Mouse (Mus musculus) c-Kit-positive CD71-positive TER-119-positive erythroid progenitor cells, embryonic 14.5 days (primary cell): ENCODE measurements around the gene Ncam1.

Experiments used
- DNase-seq: peaks from one replicate; pipeline ENCODE4 v3.0.0-alpha.2; 2013; ENCODE audit warnings: low spot score

Ncam1 gene

DNA sequence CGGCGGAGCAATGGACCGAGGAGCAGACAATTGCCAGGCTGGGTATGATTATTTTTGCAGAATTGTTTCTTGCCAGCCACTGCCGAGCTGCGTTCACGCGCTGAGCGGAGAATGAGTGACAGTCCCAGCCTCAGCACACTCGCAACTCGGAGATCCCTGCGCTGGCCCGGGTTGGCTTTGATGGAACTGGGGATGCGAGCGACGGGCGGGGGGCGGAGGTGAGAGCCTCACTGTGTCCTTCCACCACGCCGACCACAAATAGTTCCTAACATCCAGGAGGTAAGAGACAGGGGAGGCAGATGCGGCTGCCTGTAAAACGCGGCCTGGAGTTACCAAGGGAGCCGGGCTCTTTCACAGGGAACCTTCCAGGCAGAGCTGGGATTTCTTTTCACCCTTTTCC, at the start of gene Ncam1:
Gene Ncam1 (minus strand): TSS at position 120 of the 400 bp plus-strand sequence.
- DNase-seq, result no peak

DNA sequence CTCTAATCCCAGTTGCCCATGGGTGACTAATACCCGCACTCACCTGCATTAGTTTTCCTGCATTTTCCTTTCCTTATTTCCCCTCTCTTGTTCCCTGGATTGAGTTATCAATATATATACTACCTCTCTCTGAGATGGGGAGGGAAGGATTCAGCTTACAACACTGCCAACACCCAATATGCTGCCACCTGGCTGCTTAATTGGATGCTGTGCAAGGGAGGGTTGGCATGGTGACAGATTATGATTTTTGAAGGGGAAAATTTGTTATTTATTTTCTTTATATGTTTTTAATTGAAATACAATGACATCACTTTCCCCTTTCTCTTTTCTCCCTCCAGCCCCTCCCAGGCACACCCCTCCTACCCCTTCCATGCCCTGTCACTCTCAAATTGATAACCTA, 35.3 kb upstream of the Ncam1 start:
- DNase-seq, result no peak

- DNase-seq, result no peak
These were observed 28.9 kb upstream of the Ncam1 start for GRCm38 (mm10) chr9:49827671-49828070.

- DNase-seq, result no peak
These were observed 17.5 kb upstream of the Ncam1 start for GRCm38 (mm10) chr9:49816115-49816650.

DNA sequence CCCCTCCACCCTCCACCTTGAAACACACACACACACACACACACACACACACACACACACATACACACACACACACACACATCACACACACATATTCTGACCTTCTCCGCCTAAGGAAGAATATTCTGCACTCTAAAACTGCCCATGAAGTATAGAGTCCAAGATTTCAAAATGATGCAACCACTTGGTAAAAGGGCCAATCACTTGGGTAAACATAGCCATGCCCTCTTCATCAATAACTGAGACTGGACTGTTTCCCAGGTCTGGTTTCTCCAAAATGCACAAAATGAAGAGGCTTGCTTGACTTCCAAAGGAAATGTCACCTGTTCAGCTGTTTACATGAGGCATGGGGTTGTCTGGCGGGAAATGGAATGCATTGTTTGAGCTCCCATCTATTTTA, 15.7 kb upstream of the Ncam1 start:
- no peak for DNase-seq

DNA sequence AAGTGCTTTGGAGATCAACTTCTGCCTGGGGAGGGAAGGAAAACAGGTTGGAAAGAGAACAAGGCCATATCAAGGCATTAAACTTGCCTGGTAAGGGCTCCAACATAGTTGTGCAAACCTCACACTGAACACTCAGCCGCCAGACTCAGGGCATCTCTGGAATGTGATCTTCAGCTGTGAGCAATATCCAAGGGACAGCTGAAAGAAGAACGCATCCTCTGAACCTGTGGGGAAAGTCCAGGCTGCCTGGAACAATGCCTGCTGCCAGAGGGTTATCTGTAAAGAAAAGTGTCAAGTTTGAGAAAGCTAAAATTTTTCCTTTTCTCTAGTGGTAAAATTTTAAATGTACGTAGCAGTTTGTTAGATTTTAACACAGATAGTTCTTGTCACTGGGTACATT, 4.5 kb upstream of the Ncam1 start:
- no peak for DNase-seq

- no peak for DNase-seq
These were observed 729 bp downstream of the Ncam1 start for GRCm38 (mm10) chr9:49797821-49798571.

DNA sequence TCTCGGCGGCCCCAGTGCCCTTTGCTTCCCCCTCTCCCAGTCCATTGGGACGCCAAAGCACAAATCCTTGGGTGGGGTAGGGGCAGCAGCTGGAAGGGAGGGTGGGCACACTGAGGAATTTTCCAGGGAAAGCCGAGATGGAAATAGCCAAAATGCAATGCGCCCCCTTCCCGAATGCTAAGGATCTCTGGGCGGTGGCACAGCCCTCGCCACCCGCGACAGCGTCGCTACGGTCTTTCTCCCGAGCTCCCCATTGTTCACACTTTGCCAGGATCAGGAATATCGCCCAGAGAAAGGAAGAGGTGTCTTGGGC, 1.3 kb downstream of the Ncam1 start:
- DNase-seq, result no peak

DNA sequence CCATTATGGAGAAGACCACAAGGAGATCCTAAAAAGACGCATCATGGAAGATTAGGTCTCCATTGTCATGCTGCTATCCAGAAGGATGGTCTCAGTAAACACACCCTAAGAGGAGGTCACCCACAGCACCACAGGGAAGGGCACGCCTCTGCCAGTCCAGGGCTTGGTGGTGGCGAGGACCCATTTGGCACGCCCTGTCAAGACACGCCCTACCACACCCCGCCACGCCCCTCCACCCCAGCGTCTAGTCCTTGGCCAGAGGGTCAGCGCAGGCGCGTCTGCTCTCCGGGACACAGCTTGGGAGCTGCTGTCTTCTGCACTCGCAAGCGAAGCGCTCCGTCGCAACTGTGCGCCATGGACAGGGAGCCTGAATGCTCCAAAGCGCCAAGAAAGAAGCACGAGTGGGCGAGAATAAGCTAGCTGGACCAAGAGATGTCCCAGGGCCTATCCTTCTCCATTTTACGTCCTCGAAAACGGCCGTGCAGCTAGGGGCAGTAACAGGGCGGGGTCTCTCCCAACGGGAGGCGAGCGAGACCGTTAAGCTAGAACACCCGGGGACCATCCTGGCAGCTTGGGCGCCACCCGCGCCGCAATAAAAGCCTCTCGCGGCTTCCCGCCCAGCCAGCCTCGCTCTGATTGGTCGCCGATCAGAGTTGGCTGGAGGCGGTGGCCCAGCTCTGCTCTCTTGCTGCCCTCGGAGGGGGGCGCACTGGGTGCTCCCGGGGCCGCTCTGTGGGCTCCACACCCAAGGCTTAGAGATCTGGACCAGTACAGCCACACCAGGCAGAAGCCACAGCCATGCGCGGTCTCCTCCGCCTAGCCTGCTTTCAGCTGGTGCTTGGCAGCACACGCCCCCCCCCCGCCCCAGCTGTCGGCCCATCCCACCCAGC, 1.9 kb downstream of the Ncam1 start:
- DNase-seq, result no peak

GRCm38 (mm10) chr9:49795881-49796280, 2.8 kb downstream of the Ncam1 start:
- no peak for DNase-seq

GRCm38 (mm10) chr9:49793987-49794550, 4.7 kb downstream of the Ncam1 start:
- DNase-seq, result no peak

GRCm38 (mm10) chr9:49793241-49793640, 5.5 kb downstream of the Ncam1 start:
- DNase-seq, result no peak

GRCm38 (mm10) chr9:49792646-49793045, 6.1 kb downstream of the Ncam1 start:
- DNase-seq, result no peak

DNA sequence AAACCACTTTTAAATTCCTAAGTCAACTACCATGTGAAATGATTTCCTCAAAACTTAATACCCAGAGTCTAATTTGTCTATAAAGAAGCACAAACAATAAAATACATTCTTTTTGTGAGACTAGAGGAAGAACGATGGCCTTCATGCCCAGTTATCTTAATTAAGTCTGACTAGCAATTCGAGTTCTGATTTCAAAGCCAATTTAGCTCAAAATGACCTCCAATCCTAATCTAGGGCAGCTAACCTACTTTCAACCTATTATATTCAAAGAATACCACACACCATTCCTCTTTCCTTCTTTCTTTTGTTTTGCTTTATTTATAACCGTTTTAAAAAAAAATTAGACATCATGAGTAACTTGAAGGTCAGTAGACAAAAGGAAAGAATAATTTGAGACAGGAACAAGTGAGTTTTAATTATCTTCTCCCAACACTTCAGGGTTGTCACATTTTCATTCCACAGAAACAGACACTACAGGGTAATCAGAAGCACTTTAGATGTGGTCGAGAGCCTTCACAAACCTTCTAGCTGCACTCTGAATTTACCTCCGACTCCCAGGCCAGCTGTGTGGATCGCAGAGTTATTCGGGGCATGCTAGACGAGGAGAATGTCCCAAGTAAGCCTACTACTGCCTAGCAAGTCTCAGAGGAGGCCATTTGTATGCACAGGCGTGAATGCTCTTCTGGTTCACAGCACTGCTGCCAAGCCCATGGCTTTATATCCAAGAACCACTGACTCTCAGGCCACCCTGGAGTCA, 17.5 kb downstream of the Ncam1 start:
- DNase-seq, result no peak

- no peak for DNase-seq
These were observed 21.6 kb downstream of the Ncam1 start for GRCm38 (mm10) chr9:49777015-49777637.

DNA sequence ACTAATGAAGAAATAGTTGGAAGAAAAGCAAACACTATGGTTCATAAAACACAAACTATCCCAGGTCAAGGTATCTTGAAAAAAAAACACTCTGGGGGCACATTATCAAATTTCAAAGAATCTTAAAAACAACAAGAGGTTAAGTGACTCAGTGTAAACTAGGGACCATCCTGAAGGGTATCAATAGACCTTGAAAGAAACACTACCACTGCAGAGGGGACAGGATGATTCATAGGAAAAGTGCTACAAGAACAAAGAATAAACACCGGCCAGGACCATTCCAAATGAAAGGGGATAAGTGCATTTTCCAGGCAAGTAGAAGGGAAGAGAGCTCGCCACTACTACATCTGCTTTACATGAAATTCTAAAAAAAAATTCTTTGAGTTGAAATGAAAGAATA, 32.1 kb downstream of the Ncam1 start:
- no peak for DNase-seq

- no peak for DNase-seq
These were observed 38.2 kb downstream of the Ncam1 start for GRCm38 (mm10) chr9:49760571-49760970.

DNA sequence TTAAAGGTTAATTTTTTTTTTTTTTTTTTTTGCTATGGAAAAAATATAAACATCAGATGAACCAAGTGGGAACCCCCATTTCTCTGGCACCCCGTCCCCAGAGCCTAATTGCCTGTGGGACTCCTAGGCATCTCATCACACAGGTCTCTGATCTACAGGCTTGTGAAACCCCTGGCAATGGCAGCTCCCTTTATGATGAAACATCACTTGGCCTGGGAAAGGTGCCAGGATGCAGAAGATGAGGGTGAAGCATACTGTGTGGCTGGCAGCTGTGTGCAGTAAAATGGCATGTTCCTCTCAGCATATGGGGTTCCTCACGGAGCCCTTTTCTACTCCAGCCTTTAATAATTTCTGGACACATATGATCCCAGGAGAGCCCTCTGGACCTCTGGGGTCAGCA, 40.3 kb downstream of the Ncam1 start:
- DNase-seq, result no peak

GRCm38 (mm10) chr9:49757986-49758385, 40.7 kb downstream of the Ncam1 start:
- DNase-seq, result no peak

DNA sequence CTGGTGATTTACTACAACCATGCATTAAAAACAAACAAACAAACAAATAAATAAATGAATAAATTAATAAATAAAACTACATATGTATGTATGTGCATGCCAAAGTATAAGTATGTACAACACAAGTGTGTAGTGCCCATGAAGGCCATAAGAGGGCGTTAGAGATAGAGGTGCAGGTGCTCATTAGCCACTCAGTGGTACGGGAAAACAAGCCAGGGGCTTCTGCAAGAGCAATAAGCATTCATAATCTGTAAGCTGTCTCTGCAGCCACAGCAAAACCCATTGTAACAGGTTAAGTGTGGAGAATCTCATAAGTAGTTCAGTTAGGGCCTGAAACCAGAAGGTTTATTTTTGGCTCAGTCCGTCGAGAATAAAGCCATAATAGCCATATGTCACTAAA, 41.1 kb downstream of the Ncam1 start:
- DNase-seq, result no peak

DNA sequence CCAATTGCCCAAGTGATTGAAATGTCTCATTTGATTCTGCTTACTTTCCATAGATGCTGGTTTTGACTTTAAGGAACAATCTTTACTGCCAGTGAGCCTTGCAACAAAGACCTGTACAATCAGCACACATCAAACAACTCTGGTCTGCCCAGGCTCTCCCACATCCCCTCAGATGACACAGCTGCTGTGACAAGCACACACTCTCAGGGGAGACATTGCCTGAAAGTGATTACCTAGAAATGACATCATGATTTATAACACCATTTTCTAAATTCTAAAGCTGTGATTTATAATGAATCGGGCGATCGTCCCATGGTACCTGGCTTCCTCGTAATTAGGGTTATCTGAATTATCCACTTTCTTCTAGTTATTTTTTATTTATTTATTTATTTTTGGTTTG, 42.0 kb downstream of the Ncam1 start:
- no peak for DNase-seq

GRCm38 (mm10) chr9:49755214-49755613, 43.5 kb downstream of the Ncam1 start:
- DNase-seq, result no peak
